Mouse (Mus musculus) liver, embryonic 15.5 days (tissue): ENCODE results near the gene Copz1. TPM values are rescaled to one million over a fixed set of nuclear protein-coding genes. Genes with fewer than 3 reads are reported as not detected.

Experiments
- ATAC-seq: fragments of 200-750 bp; cut with Nextera tagmentation; 2 replicates; pipeline ENCODE4 v1.8.0; 2017; ENCODE audit warnings: moderate number of reproducible peaks, mild to moderate bottlenecking, moderate library complexity; ENCODE audit not compliant: insufficient read depth
- H3K27ac ChIP-seq: fragments of 300-500 bp; sonication (generic); replicated peaks from 2 replicates; pipeline ENCODE4 v1.5.1; 2015; ENCODE audit warnings: mild to moderate bottlenecking, inconsistent platforms
- H3K27me3 ChIP-seq: fragments of 300-500 bp; sonication (generic); 2 replicates; pipeline ENCODE4 v1.6.1; 2015; ENCODE audit warnings: mild to moderate bottlenecking, inconsistent platforms
- H3K36me3 ChIP-seq: fragments of 300-500 bp; sonication (generic); replicated peaks from 2 replicates; pipeline ENCODE4 v1.6.1; 2015; ENCODE audit warnings: moderate library complexity, mild to moderate bottlenecking, inconsistent platforms
- H3K4me1 ChIP-seq: fragments of 300-500 bp; sonication (generic); replicated peaks from 2 replicates; pipeline ENCODE4 v1.6.1; 2015; ENCODE audit warnings: inconsistent platforms
- H3K4me2 ChIP-seq: fragments of 300-500 bp; sonication (generic); 2 replicates; pipeline ENCODE4 v1.6.1; 2015; ENCODE audit warnings: moderate library complexity, mild to moderate bottlenecking, inconsistent platforms
- H3K4me3 ChIP-seq: fragments of 300-500 bp; sonication (generic); replicated peaks from 2 replicates; pipeline ENCODE4 v1.5.1; 2015; ENCODE audit warnings: mild to moderate bottlenecking, inconsistent platforms
- H3K9ac ChIP-seq: fragments of 300-500 bp; sonication (generic); 2 replicates; pipeline ENCODE4 v1.6.1; 2015; ENCODE audit warnings: moderate library complexity, mild to moderate bottlenecking, inconsistent platforms
- H3K9me3 ChIP-seq: fragments of 300-500 bp; sonication (generic); replicated peaks from 2 replicates; pipeline ENCODE4 v1.6.1; 2016; ENCODE audit warnings: inconsistent platforms
- WGBS: fragments of 180-500 bp; shearing (Covaris S2); methylation state at CpG from one replicate; pipeline ENCODE4 v1.1.7; 2015; ENCODE audit warnings: mixed read lengths; ENCODE audit not compliant: insufficient replicate concordance; 5-methylcytosine and 5-hydroxymethylcytosine counted together
- microRNA counts: library from miRNA; unstranded; fragments of <30 nt; microRNA quantifications from one replicate; lab custom pipeline; 2016
- microRNA-seq: library from miRNA; unstranded; fragments of <30 nt; microRNA quantifications from one replicate; pipeline ENCODE4, GENCODE M21; 2016
- polyA plus RNA-seq: library from polyadenylated mRNA; unstranded; fragments of >200 nt; fragmentation: Nextera tagmentation; extraction: Ambion mirVana; gene quantifications from 2 replicates; pipeline ENCODE4 v1.2.1, GENCODE M21; 2015

The Copz1 gene
- polyA plus RNA-seq, 1 experiment from 2014 or later = 196 TPM

- Histone ChIP-seq H3K36me3 (peaks cover 27% of the 10 kb centered on the region), H3K27ac (no peak overlapping the region), H3K4me3 (no peak overlapping the region), H3K4me2 (no peak overlapping the region), H3K9me3 (no peaks in the 10 kb centered on the region), H3K27me3 (peaks cover 46% of the 10 kb centered on the region), H3K9ac (no peak overlapping the region), H3K4me1 (peaks cover 38% of the 10 kb centered on the region)
- WGBS = 50% methylated on average over 8 of the region's 8 CpGs
- no peak for ATAC-seq
These were observed 69.0 kb downstream of the Copz1 start for GRCm38 (mm10) chr15:103341547-103341946.

- Histone ChIP-seq H3K4me1 (peaks cover 34% of the 10 kb centered on the region), H3K9me3 (no peaks in the 10 kb centered on the region), H3K4me3 (no peak overlapping the region), H3K27me3 (peaks cover 46% of the 10 kb centered on the region), H3K36me3 (peaks cover 28% of the 10 kb centered on the region), H3K9ac (no peak overlapping the region), H3K4me2 (no peak overlapping the region), H3K27ac (no peak overlapping the region)
- no peak for ATAC-seq
- WGBS = 15% methylated on average over 4 of the region's 4 CpGs
These were observed 69.9 kb downstream of the Copz1 start for GRCm38 (mm10) chr15:103342415-103342814.

- no peak for ATAC-seq
- H3K9ac ChIP-seq = no peak overlapping the region
- peaks cover 31% of the 10 kb centered on the region for H3K4me1 ChIP-seq
- no peak overlapping the region for H3K4me2 ChIP-seq
- no peak overlapping the region for H3K27ac ChIP-seq
- WGBS = 39% methylated on average over 3 of the region's 3 CpGs
- peaks cover 34% of the 10 kb centered on the region for H3K36me3 ChIP-seq
- no peaks in the 10 kb centered on the region for H3K9me3 ChIP-seq
- H3K4me3 ChIP-seq = no peak overlapping the region
- H3K27me3 ChIP-seq = peaks cover 41% of the 10 kb centered on the region
These were observed 70.5 kb downstream of the Copz1 start for GRCm38 (mm10) chr15:103343008-103343407.

GRCm38 (mm10) chr15:103343556-103343955 is 71.0 kb downstream of the Copz1 start:
- no peak overlapping the region for H3K27ac ChIP-seq
- peaks cover 37% of the 10 kb centered on the region for H3K36me3 ChIP-seq
- H3K27me3 ChIP-seq = peaks cover 36% of the 10 kb centered on the region
- no peak overlapping the region for H3K9ac ChIP-seq
- no peak overlapping the region for H3K4me3 ChIP-seq
- ATAC-seq = no peak
- peaks cover 28% of the 10 kb centered on the region for H3K4me1 ChIP-seq
- no peak overlapping the region for H3K4me2 ChIP-seq
- H3K9me3 ChIP-seq = no peaks in the 10 kb centered on the region

- H3K9ac ChIP-seq = no peak overlapping the region
- 64% methylated on average over 6 of the region's 6 CpGs for WGBS
- H3K4me3 ChIP-seq = no peak overlapping the region
- H3K4me1 ChIP-seq = peaks cover 8% of the 10 kb centered on the region; the same call in 1 of the 2 replicates
- no peak for ATAC-seq
- H3K27me3 ChIP-seq = peaks cover 14% of the 10 kb centered on the region
- H3K36me3 ChIP-seq = peaks cover 60% of the 10 kb centered on the region
- H3K4me2 ChIP-seq = no peak overlapping the region
- H3K9me3 ChIP-seq = no peaks in the 10 kb centered on the region
- no peak overlapping the region for H3K27ac ChIP-seq
These were observed 73.3 kb downstream of the Copz1 start for GRCm38 (mm10) chr15:103345789-103346188.

- ATAC-seq = peak; percentile 26; the same call in 1 of the 2 replicates
- 0 out of 2 replicates have a peak, but pooled peaks cover 7% of the 10 kb centered on the region for H3K4me1 ChIP-seq
- H3K9me3 ChIP-seq = no peaks in the 10 kb centered on the region
- no peaks in the 10 kb centered on the region for H3K27me3 ChIP-seq
- peaks cover 73% of the 10 kb centered on the region for H3K36me3 ChIP-seq
- no peak overlapping the region for H3K27ac ChIP-seq
- H3K4me2 ChIP-seq = no peak overlapping the region
- 1% methylated on average over 2 of the region's 2 CpGs for WGBS
- no peak overlapping the region for H3K4me3 ChIP-seq
- no peak overlapping the region for H3K9ac ChIP-seq
These were observed 74.8 kb downstream of the Copz1 start for GRCm38 (mm10) chr15:103347275-103347684.

MicroRNAs encoded within 50 kb of the gene (microRNA counts, 519-probe panel; counts per million panel counts)
- microRNA mmu-miR-148b (lab: Ali Mortazavi, UCI) = 3,607 counts per million, percentile 73 among the panel's probes with 10 or more counts

Small RNA genes lying within 50 kb of the gene (microRNA-seq; reads per million reads assigned to microRNA genes)
- 486 reads per million, percentile 69 among the genes with 10 or more reads in this experiment for gene Mir148b

Other genes with a start within 250 kb of the Copz1 start
- gene Smug1, start 105.6 kb upstream of the Copz1 start, polyA plus RNA-seq = 4.6 and 5.4 TPM in 2 replicates
- gene Cbx5, start 32.9 kb upstream of the Copz1 start, polyA plus RNA-seq = 44.5 and 49.2 TPM in 2 replicates
- gene Hnrnpa1, start 32.3 kb upstream of the Copz1 start, polyA plus RNA-seq = 193 and 220 TPM in 2 replicates
- 207 and 217 TPM in 2 replicates for gene Nfe2, start 14.3 kb upstream of the Copz1 start, polyA plus RNA-seq
- 0.86 and 1.0 TPM in 2 replicates for gene Gpr84, start 37.9 kb downstream of the Copz1 start, polyA plus RNA-seq
- 6.0 and 6.6 TPM in 2 replicates for gene Zfp385a, start 67.4 kb downstream of the Copz1 start, polyA plus RNA-seq
- 15.9 and 19.1 TPM in 2 replicates for gene Itga5, start 94.0 kb downstream of the Copz1 start, polyA plus RNA-seq
- not detected in 2 replicates for gene Gtsf1, start 157.8 kb downstream of the Copz1 start, polyA plus RNA-seq
- not detected in 2 replicates for gene Gtsf2, start 175.8 kb downstream of the Copz1 start, polyA plus RNA-seq
- gene Nckap1l, start 181.1 kb downstream of the Copz1 start, polyA plus RNA-seq = 7.0 and 7.2 TPM in 2 replicates
- 0.25 and 0.29 TPM in 2 replicates for gene Pde1b, start 230.3 kb downstream of the Copz1 start, polyA plus RNA-seq